Mouse (Mus musculus): ENCODE measurements at regions not wholly inside any gene's neighbourhood (a gene's known extent, or its start where the extent isn't known, plus 50 kb on each side); places are given as distances from the start of the nearest gene placed in this dataset.

- Histone ChIP-seq H3K36me3 (ENCODE audit: insufficient read depth, low read length) (no peaks in the 10 kb centered on the region), H3K27ac (no peak overlapping the region), H3K27me3 (ENCODE audit: insufficient read depth, low read length) (no peaks in the 10 kb centered on the region), H3K9me3 (replicated peaks; ENCODE audit: low read length) (no peaks in the 10 kb centered on the region), H3K4me3 (replicated peaks; ENCODE audit: low read depth, low read length) (no peak overlapping the region), H3K9ac (ENCODE audit: low read depth, low read length) (no peak overlapping the region), H3K4me2 (ENCODE audit: low read length) (no peak overlapping the region), H3K4me1 (replicated peaks; ENCODE audit: insufficient read depth, low read length) (no peaks in the 10 kb centered on the region; the same call in 1 of the 2 replicates)
- 22% methylated on average over 11 of the region's 11 CpGs for WGBS
- ATAC-seq (replicated peaks; ENCODE audit: low FRiP score, low read depth) (no peak), DNase-seq (ENCODE audit: low spot score) (peak; percentile 63)
- no peak for TF ChIP-seq CTCF (IDR thresholded peaks at IDR 0.05; ENCODE audit: low read depth)
Observed at GRCm38 (mm10) chr16:31551416-31552151, 111.7 kb upstream of the Dlg1 start.

GRCm38 (mm10) chr16:31553361-31554146, 109.7 kb upstream of the Dlg1 start:
- H3K4me1 ChIP-seq (replicated peaks; ENCODE audit: insufficient read depth, low read length), result no peaks in the 10 kb centered on the region; the same call in 1 of the 2 replicates
- H3K36me3 ChIP-seq (ENCODE audit: insufficient read depth, low read length), result no peaks in the 10 kb centered on the region
- no peak overlapping the region for H3K9ac ChIP-seq (ENCODE audit: low read depth, low read length)
- no peak overlapping the region for H3K4me3 ChIP-seq (replicated peaks; ENCODE audit: low read depth, low read length)
- WGBS, result 84% methylated on average over 8 of the region's 8 CpGs
- H3K27me3 ChIP-seq (ENCODE audit: insufficient read depth, low read length), result no peaks in the 10 kb centered on the region
- no peak overlapping the region for H3K4me2 ChIP-seq (ENCODE audit: low read length)
- ATAC-seq (replicated peaks; ENCODE audit: low FRiP score, low read depth) (no peak), DNase-seq (ENCODE audit: low spot score) (no peak)
- no peak overlapping the region for H3K27ac ChIP-seq
- H3K9me3 ChIP-seq (replicated peaks; ENCODE audit: low read length), result no peaks in the 10 kb centered on the region
- TF ChIP-seq CTCF (IDR thresholded peaks at IDR 0.05; ENCODE audit: low read depth), result no peak

GRCm38 (mm10) chr16:31560426-31560825, 102.8 kb upstream of the Dlg1 start:
- ATAC-seq (replicated peaks; ENCODE audit: low FRiP score, low read depth) (no peak), DNase-seq (ENCODE audit: low spot score) (no peak)
- Histone ChIP-seq H3K4me3 (replicated peaks; ENCODE audit: low read depth, low read length) (no peak overlapping the region), H3K27ac (no peak overlapping the region), H3K9me3 (replicated peaks; ENCODE audit: low read length) (no peaks in the 10 kb centered on the region), H3K27me3 (ENCODE audit: insufficient read depth, low read length) (no peaks in the 10 kb centered on the region), H3K9ac (ENCODE audit: low read depth, low read length) (no peak overlapping the region), H3K36me3 (ENCODE audit: insufficient read depth, low read length) (no peaks in the 10 kb centered on the region), H3K4me1 (replicated peaks; ENCODE audit: insufficient read depth, low read length) (no peaks in the 10 kb centered on the region), H3K4me2 (ENCODE audit: low read length) (no peak overlapping the region)
- no peak for TF ChIP-seq CTCF (IDR thresholded peaks at IDR 0.05; ENCODE audit: low read depth)

- Histone ChIP-seq H3K9ac (ENCODE audit: low read depth, low read length) (no peak overlapping the region), H3K36me3 (ENCODE audit: insufficient read depth, low read length) (no peaks in the 10 kb centered on the region)
- no peak for DNase-seq (ENCODE audit: low spot score)
Observed at GRCm38 (mm10) chr16:31564926-31565325, 98.3 kb upstream of the Dlg1 start.

GRCm38 (mm10) chr16:31568316-31568715, 94.9 kb upstream of the Dlg1 start:
- DNase-seq (ENCODE audit: low spot score), result no peak
- 93% methylated on average over 6 of the region's 6 CpGs for WGBS
- H3K36me3 ChIP-seq (ENCODE audit: insufficient read depth, low read length), result no peaks in the 10 kb centered on the region
- H3K27me3 ChIP-seq (ENCODE audit: insufficient read depth, low read length), result no peaks in the 10 kb centered on the region
- H3K9me3 ChIP-seq (replicated peaks; ENCODE audit: low read length), result no peaks in the 10 kb centered on the region; the same call in 1 of the 2 replicates
- no peak overlapping the region for H3K9ac ChIP-seq (ENCODE audit: low read depth, low read length)
- no peak overlapping the region for H3K27ac ChIP-seq
- H3K4me1 ChIP-seq (replicated peaks; ENCODE audit: insufficient read depth, low read length), result no peaks in the 10 kb centered on the region
- TF ChIP-seq CTCF (IDR thresholded peaks at IDR 0.05; ENCODE audit: low read depth), result no peak
- no peak overlapping the region for H3K4me3 ChIP-seq (replicated peaks; ENCODE audit: low read depth, low read length)
- no peak overlapping the region for H3K4me2 ChIP-seq (ENCODE audit: low read length)
- no peak for ATAC-seq (replicated peaks; ENCODE audit: low FRiP score, low read depth)

More at GRCm38 (mm10) chr16:31564926-31565325, 98.3 kb upstream of the Dlg1 start:
- Histone ChIP-seq H3K4me3 (replicated peaks; ENCODE audit: low read depth, low read length) (no peak overlapping the region), H3K27ac (no peak overlapping the region), H3K9me3 (replicated peaks; ENCODE audit: low read length) (no peaks in the 10 kb centered on the region), H3K4me2 (ENCODE audit: low read length) (no peak overlapping the region), H3K27me3 (ENCODE audit: insufficient read depth, low read length) (no peaks in the 10 kb centered on the region), H3K4me1 (replicated peaks; ENCODE audit: insufficient read depth, low read length) (no peaks in the 10 kb centered on the region)
- WGBS, result 74% methylated on average over 5 of the region's 5 CpGs
- no peak for TF ChIP-seq CTCF (IDR thresholded peaks at IDR 0.05; ENCODE audit: low read depth)
- ATAC-seq (replicated peaks; ENCODE audit: low FRiP score, low read depth), result no peak

- Histone ChIP-seq H3K27me3 (ENCODE audit: insufficient read depth, low read length) (no peaks in the 10 kb centered on the region), H3K4me3 (replicated peaks; ENCODE audit: low read depth, low read length) (no peak overlapping the region), H3K9me3 (replicated peaks; ENCODE audit: low read length) (no peaks in the 10 kb centered on the region; the same call in 1 of the 2 replicates), H3K4me1 (replicated peaks; ENCODE audit: insufficient read depth, low read length) (no peaks in the 10 kb centered on the region), H3K36me3 (ENCODE audit: insufficient read depth, low read length) (no peaks in the 10 kb centered on the region), H3K9ac (ENCODE audit: low read depth, low read length) (no peak overlapping the region), H3K27ac (no peak overlapping the region), H3K4me2 (ENCODE audit: low read length) (no peak overlapping the region)
- no peak for TF ChIP-seq CTCF (IDR thresholded peaks at IDR 0.05; ENCODE audit: low read depth)
- no peak for ATAC-seq (replicated peaks; ENCODE audit: low FRiP score, low read depth)
- DNase-seq (ENCODE audit: low spot score), result no peak
- WGBS, result 66% methylated on average over 6 of the region's 6 CpGs
Observed at GRCm38 (mm10) chr16:31569871-31570270, 93.4 kb upstream of the Dlg1 start.
